Mouse (Mus musculus) embryonic facial prominence, embryonic 15.5 days (tissue): Measurements from ENCODE around the gene Nubp1. TPM values are rescaled to one million over a fixed set of nuclear protein-coding genes. Genes with fewer than 3 reads are reported as not detected.

Source experiments
- ATAC-seq: fragments of 200-750 bp; cut with Nextera tagmentation; 2 replicates; pipeline ENCODE4 v1.8.0; 2017; ENCODE audit warnings: low read depth, moderate TSS enrichment; ENCODE audit not compliant: insufficient number of reproducible peaks, low FRiP score, low TSS enrichment
- H3K27ac ChIP-seq: fragments of 300-500 bp; sonication (generic); replicated peaks from 2 replicates; pipeline ENCODE4 v1.5.1; 2015; ENCODE audit warnings: mild to moderate bottlenecking, inconsistent platforms
- H3K27me3 ChIP-seq: fragments of 300-500 bp; sonication (generic); 2 replicates; pipeline ENCODE4 v1.6.1; 2015; ENCODE audit warnings: inconsistent platforms
- H3K36me3 ChIP-seq: fragments of 300-500 bp; sonication (generic); 2 replicates; pipeline ENCODE4 v1.6.1; 2015; ENCODE audit warnings: mild to moderate bottlenecking, inconsistent platforms
- H3K4me1 ChIP-seq: fragments of 300-500 bp; sonication (generic); 2 replicates; pipeline ENCODE4 v1.6.1; 2015; ENCODE audit warnings: inconsistent platforms
- H3K4me2 ChIP-seq: fragments of 300-500 bp; sonication (generic); replicated peaks from 2 replicates; pipeline ENCODE4 v1.6.1; 2015; ENCODE audit warnings: mild to moderate bottlenecking, inconsistent platforms
- H3K4me3 ChIP-seq: fragments of 300-500 bp; sonication (generic); replicated peaks from 2 replicates; pipeline ENCODE4 v1.5.1; 2015; ENCODE audit warnings: mild to moderate bottlenecking, inconsistent platforms
- H3K9ac ChIP-seq: fragments of 300-500 bp; sonication (generic); 2 replicates; pipeline ENCODE4 v1.6.1; 2015; ENCODE audit warnings: inconsistent platforms
- H3K9me3 ChIP-seq: fragments of 300-500 bp; sonication (generic); replicated peaks from 2 replicates; pipeline ENCODE4 v1.6.1; 2016; ENCODE audit warnings: inconsistent platforms
- WGBS: fragments of 180-500 bp; shearing (Covaris S2); methylation state at CpG from one replicate; pipeline ENCODE4 v1.1.7; 2015; 5-methylcytosine and 5-hydroxymethylcytosine counted together
- polyA plus RNA-seq: library from polyadenylated mRNA; unstranded; fragments of >200 nt; fragmentation: Nextera tagmentation; extraction: Ambion mirVana; gene quantifications from 2 replicates; pipeline ENCODE4 v1.2.1, GENCODE M21; 2015

Gene Nubp1
- polyA plus RNA-seq, 1 experiment from 2014 or later, result 54.7 TPM

DNA sequence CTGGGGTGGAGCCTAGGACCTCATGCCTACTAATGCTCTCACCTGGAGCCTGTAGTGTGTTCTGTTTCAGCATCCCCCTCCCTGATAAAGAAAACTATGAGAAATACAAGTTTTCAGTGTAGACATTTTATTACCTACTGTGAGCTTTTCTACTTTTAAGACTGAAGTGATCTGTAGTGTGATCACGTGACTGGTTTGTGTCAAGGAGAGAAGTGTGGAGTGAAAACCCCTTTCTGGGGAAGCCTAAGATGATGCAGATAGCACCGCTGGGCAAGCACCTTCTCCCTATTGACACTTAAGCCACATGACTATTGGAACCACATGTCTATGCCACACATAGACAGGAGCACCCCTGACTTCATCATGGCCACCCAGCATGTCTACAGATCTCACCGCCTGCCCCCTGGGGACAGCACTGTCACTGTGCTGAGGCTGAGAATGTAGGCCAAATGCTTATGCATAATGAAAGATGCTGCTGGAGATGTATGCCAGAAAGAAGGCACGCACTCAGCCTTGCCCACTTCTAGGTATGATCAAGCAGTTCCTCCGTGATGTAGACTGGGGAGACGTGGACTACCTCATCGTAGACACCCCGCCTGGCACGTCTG, 8.8 kb downstream of the Nubp1 start:
- Histone ChIP-seq H3K9ac (no peak overlapping the region), H3K4me2 (no peak overlapping the region), H3K9me3 (no peaks in the 10 kb centered on the region), H3K4me3 (no peak overlapping the region), H3K4me1 (no peaks in the 10 kb centered on the region), H3K27ac (no peak overlapping the region), H3K27me3 (no peaks in the 10 kb centered on the region), H3K36me3 (peaks cover 92% of the 10 kb centered on the region)
- WGBS, result 93% methylated on average over 9 of the region's 9 CpGs
- ATAC-seq, result no peak

DNA sequence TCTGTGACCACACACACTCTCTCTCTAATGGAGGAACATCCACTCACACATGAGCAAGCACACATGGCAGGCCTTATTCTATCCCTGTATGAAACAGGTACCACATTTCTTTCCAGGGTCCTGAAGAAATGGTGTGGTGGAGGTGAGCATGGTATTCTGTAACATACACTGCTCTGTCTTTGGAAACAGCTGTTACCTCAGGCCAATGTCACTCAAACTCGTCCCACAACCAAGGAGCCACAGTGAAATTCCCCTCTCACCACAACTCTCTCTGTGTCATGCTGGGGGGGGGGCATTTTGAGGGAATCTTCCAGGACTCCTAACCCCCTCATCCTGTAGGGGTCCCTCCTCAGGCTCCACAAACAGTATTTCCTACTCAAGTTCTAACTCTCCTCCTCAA, 20.2 kb downstream of the Nubp1 start:
- Histone ChIP-seq H3K9ac (no peak overlapping the region), H3K4me2 (no peak overlapping the region), H3K9me3 (no peaks in the 10 kb centered on the region), H3K4me3 (no peak overlapping the region), H3K27me3 (no peaks in the 10 kb centered on the region), H3K4me1 (no peaks in the 10 kb centered on the region), H3K27ac (no peak overlapping the region), H3K36me3 (0 out of 2 replicates have a peak, but pooled peaks cover 4% of the 10 kb centered on the region)
- WGBS, result 54% methylated on average over 1 of the region's 1 CpGs
- no peak for ATAC-seq

DNA sequence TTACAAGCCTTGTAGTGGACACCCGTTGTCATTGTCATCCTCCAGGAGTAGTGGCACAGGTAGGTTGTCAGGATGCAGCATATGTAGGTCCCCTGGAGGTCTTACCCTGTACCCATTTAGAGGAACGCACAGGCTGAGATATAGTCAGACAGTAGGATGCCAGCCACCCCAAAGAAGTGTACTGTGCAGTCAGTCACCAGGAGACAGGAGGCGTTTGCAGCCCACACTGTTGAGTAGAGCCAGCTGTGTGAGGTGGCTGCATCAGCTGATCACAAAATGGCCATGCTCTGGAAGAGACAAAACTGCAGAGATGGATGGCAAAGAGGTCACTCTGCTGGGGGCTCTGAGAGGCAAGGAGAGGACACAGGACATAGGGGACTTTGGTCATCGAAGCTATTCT, 20.6 kb downstream of the Nubp1 start:
- ATAC-seq, result no peak
- Histone ChIP-seq H3K9ac (no peak overlapping the region), H3K36me3 (0 out of 2 replicates have a peak, but pooled peaks cover under 1% of the 10 kb centered on the region), H3K4me2 (no peak overlapping the region), H3K27me3 (no peaks in the 10 kb centered on the region), H3K27ac (no peak overlapping the region), H3K9me3 (no peaks in the 10 kb centered on the region), H3K4me3 (no peak overlapping the region), H3K4me1 (no peaks in the 10 kb centered on the region)
- WGBS, result 81% methylated on average over 4 of the region's 4 CpGs

GRCm38 (mm10) chr16:10433344-10433743, 21.6 kb downstream of the Nubp1 start:
- Histone ChIP-seq H3K27ac (no peak overlapping the region), H3K9me3 (no peaks in the 10 kb centered on the region), H3K36me3 (no peaks in the 10 kb centered on the region), H3K9ac (no peak overlapping the region), H3K4me2 (no peak overlapping the region), H3K4me3 (no peak overlapping the region), H3K27me3 (no peaks in the 10 kb centered on the region), H3K4me1 (no peaks in the 10 kb centered on the region)
- no peak for ATAC-seq
- WGBS, result 78% methylated on average over 5 of the region's 5 CpGs

- Histone ChIP-seq H3K36me3 (no peaks in the 10 kb centered on the region), H3K4me2 (no peak overlapping the region), H3K27ac (no peak overlapping the region), H3K27me3 (no peaks in the 10 kb centered on the region), H3K4me3 (no peak overlapping the region), H3K4me1 (no peaks in the 10 kb centered on the region), H3K9ac (no peak overlapping the region), H3K9me3 (no peaks in the 10 kb centered on the region)
- WGBS, result 82% methylated on average over 6 of the region's 6 CpGs
- ATAC-seq, result no peak
Measured at GRCm38 (mm10) chr16:10436166-10436565, 24.4 kb downstream of the Nubp1 start.

- ATAC-seq, result no peak
- H3K4me3 ChIP-seq, result no peak overlapping the region
- no peaks in the 10 kb centered on the region for H3K4me1 ChIP-seq
- no peak overlapping the region for H3K4me2 ChIP-seq
- no peaks in the 10 kb centered on the region for H3K36me3 ChIP-seq
- 78% methylated on average over 5 of the region's 5 CpGs for WGBS
- no peaks in the 10 kb centered on the region for H3K9me3 ChIP-seq
- no peaks in the 10 kb centered on the region for H3K27me3 ChIP-seq
- H3K9ac ChIP-seq, result no peak overlapping the region
- H3K27ac ChIP-seq, result no peak overlapping the region
Measured at GRCm38 (mm10) chr16:10438055-10438454, 26.3 kb downstream of the Nubp1 start.

DNA sequence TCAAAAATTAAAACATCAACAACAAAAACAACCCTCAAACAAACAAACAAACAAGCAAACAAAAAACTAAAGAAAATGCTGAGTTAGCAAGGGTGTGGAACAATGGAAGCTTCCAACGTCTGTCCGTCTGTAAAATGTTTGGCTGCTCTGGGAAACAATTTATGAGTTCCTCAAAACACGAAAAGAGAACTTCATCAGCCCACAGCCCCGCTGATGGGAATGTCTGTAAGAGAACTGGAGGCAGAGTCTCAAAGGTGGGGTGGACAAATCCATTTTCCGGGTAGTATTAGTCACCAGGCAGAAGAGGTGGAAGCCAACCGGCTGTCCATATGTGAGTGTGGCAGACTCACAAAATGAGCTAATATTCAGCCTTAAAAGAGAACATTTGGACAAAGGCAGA, 29.6 kb downstream of the Nubp1 start:
- H3K4me1 ChIP-seq, result peaks cover 2% of the 10 kb centered on the region
- no peak for ATAC-seq
- no peak overlapping the region for H3K4me2 ChIP-seq
- H3K9ac ChIP-seq, result no peak overlapping the region
- H3K27ac ChIP-seq, result no peak overlapping the region
- no peak overlapping the region for H3K4me3 ChIP-seq
- no peaks in the 10 kb centered on the region for H3K36me3 ChIP-seq
- WGBS, result 88% methylated on average over 6 of the region's 6 CpGs
- no peaks in the 10 kb centered on the region for H3K27me3 ChIP-seq
- no peaks in the 10 kb centered on the region for H3K9me3 ChIP-seq

GRCm38 (mm10) chr16:10441761-10442160, 30.0 kb downstream of the Nubp1 start:
- Histone ChIP-seq H3K4me2 (no peak overlapping the region), H3K27me3 (no peaks in the 10 kb centered on the region), H3K4me1 (peaks cover 6% of the 10 kb centered on the region), H3K9ac (no peak overlapping the region), H3K4me3 (no peak overlapping the region), H3K27ac (no peak overlapping the region), H3K9me3 (no peaks in the 10 kb centered on the region), H3K36me3 (no peaks in the 10 kb centered on the region)
- 92% methylated on average over 4 of the region's 4 CpGs for WGBS
- no peak for ATAC-seq

- ATAC-seq, result no peak
- no peak overlapping the region for H3K4me3 ChIP-seq
- H3K27me3 ChIP-seq, result no peaks in the 10 kb centered on the region
- H3K36me3 ChIP-seq, result no peaks in the 10 kb centered on the region
- peaks cover 17% of the 10 kb centered on the region for H3K4me1 ChIP-seq
- H3K9ac ChIP-seq, result no peak overlapping the region
- no peaks in the 10 kb centered on the region for H3K9me3 ChIP-seq
- H3K27ac ChIP-seq, result no peak overlapping the region
- H3K4me2 ChIP-seq, result no peak overlapping the region
Measured at GRCm38 (mm10) chr16:10443723-10444122, 32.0 kb downstream of the Nubp1 start.

DNA sequence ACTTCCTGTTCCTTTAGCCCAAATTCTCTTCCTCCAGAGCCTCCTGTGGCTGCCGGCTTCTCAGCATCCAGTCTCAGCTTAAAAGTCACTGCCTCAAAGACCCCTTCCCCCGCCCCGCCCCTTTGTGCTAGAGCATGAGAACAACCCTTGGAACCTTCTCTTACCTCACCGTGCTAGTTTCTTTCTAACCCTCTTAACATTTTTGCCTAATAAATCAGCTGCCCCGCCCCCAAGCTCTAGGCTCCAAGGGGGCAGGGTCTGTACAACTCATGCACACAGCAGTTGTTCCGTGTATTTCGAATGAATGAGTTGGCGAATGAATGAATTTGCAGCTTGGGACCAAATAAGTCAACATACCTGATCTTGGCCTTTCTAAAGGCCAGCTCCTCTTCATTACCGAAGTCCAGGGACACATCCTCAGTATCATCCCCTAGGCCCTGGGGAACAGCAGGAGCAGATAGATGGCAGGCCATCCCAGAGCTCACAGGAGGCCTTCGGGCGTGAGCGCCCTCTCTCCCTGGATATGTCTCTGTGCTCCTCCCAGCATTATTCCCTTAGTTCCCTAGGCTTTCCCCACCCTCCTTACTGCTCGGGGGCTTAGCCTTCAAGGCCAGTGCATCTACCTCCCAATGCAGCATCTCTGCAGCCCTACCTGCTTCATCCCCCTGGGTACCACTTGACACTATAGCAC, 35.0 kb downstream of the Nubp1 start:
- H3K36me3 ChIP-seq, result no peaks in the 10 kb centered on the region
- peak; percentile 55 for ATAC-seq
- 14% methylated on average over 13 of the region's 13 CpGs for WGBS
- H3K4me1 ChIP-seq, result peaks cover 17% of the 10 kb centered on the region
- no peaks in the 10 kb centered on the region for H3K27me3 ChIP-seq
- H3K4me2 ChIP-seq, result peak overlapping the region; percentile 80
- 0 out of 2 replicates have a peak overlapping the region, but pooled peaks have one; percentile 24 for H3K27ac ChIP-seq
- H3K4me3 ChIP-seq, result peak overlapping the region; percentile 53
- H3K9ac ChIP-seq, result peak overlapping the region; percentile 43
- no peaks in the 10 kb centered on the region for H3K9me3 ChIP-seq

DNA sequence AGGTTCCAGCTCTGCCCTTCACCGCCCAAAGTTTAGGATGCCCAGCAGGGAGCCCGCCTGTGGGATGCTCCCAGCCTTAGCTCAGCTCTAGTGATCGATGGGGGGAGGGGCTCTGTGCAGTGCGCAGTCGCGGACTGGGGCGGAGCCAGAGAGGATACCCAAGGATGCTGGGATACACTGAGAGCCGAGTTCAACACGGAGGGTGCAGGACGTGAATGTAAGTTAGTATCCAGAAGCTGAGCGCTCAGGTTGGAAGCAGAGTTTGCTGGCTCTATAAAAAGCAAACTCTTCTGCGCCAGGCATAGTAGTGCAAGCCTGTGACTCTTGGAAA, 35.5 kb downstream of the Nubp1 start, which contains the start of gene Tvp23a:
Gene Tvp23a (minus strand): TSS at position 99 of the 331 bp plus-strand sequence.
- WGBS, result 4% methylated on average over 12 of the region's 12 CpGs
- no peaks in the 10 kb centered on the region for H3K9me3 ChIP-seq
- H3K4me2 ChIP-seq, result peak within 1 kb of the TSS; percentile 80
- H3K4me1 ChIP-seq, result peaks cover 17% of the 10 kb centered on the region
- ATAC-seq, result peak; percentile 93
- H3K9ac ChIP-seq, result peak within 1 kb of the TSS; percentile 43
- no peaks in the 10 kb centered on the region for H3K36me3 ChIP-seq
- peak within 1 kb of the TSS; percentile 53 for H3K4me3 ChIP-seq
- no peaks in the 10 kb centered on the region for H3K27me3 ChIP-seq
- H3K27ac ChIP-seq, result 0 out of 2 replicates have a peak within 1 kb of the TSS, but pooled peaks have one; percentile 49

- no peaks in the 10 kb centered on the region for H3K9me3 ChIP-seq
- WGBS, result 50% methylated on average over 2 of the region's 2 CpGs
- no peak for ATAC-seq
- no peaks in the 10 kb centered on the region for H3K27me3 ChIP-seq
- H3K4me2 ChIP-seq, result peak overlapping the region; percentile 80
- 0 out of 2 replicates have a peak overlapping the region, but pooled peaks have one; percentile 49 for H3K27ac ChIP-seq
- H3K4me3 ChIP-seq, result peak overlapping the region; percentile 53
- no peaks in the 10 kb centered on the region for H3K36me3 ChIP-seq
- peak overlapping the region; percentile 43; the same call in 1 of the 2 replicates for H3K9ac ChIP-seq
- H3K4me1 ChIP-seq, result peaks cover 17% of the 10 kb centered on the region
Measured at GRCm38 (mm10) chr16:10447781-10448180, 36.0 kb downstream of the Nubp1 start.
